Mouse (Mus musculus) lung, embryonic 14.5 days (tissue): Measurements from ENCODE around the gene F8. TPM values are rescaled to one million over a fixed set of nuclear protein-coding genes. Genes with fewer than 3 reads are reported as not detected.
A peak's percentile ranks its signal among the peaks of the same experiment; 100 is the strongest.
"Not testable (repeated sequence)": the region's sequence is repeated elsewhere in the genome, so short reads cannot be mapped to it uniquely, and the experiment has no call there.

Source experiments
- ATAC-seq: fragments of 200-750 bp; cut with Nextera tagmentation; 2 replicates; pipeline ENCODE4 v1.8.0; 2017; ENCODE audit warnings: mild to moderate bottlenecking, moderate TSS enrichment, moderate library complexity; ENCODE audit not compliant: insufficient read depth
- DNase-seq: peaks from one replicate; pipeline ENCODE4 v3.0.0-alpha.2; 2015
- H3K27ac ChIP-seq: fragments of 300-500 bp; sonication (generic); 2 replicates; pipeline ENCODE4 v1.5.1; 2014; ENCODE audit warnings: low read depth, mild to moderate bottlenecking, moderate library complexity
- H3K27me3 ChIP-seq: fragments of 300-500 bp; sonication (generic); 2 replicates; pipeline ENCODE4 v1.6.1; 2014; ENCODE audit warnings: low read length, control low read depth; ENCODE audit not compliant: insufficient read depth
- H3K36me3 ChIP-seq: fragments of 300-500 bp; sonication (generic); 2 replicates; pipeline ENCODE4 v1.6.1; 2014; ENCODE audit warnings: control low read depth; ENCODE audit not compliant: insufficient read depth
- H3K4me1 ChIP-seq: fragments of 300-500 bp; sonication (generic); 2 replicates; pipeline ENCODE4 v1.6.1; 2014; ENCODE audit warnings: antibody characterized with exemption, control low read depth; ENCODE audit not compliant: insufficient read depth
- H3K4me2 ChIP-seq: fragments of 300-500 bp; sonication (generic); 2 replicates; pipeline ENCODE4 v1.6.1; 2014; ENCODE audit warnings: mild to moderate bottlenecking
- H3K4me3 ChIP-seq: fragments of 300-500 bp; sonication (generic); 2 replicates; pipeline ENCODE4 v1.5.1; 2014; ENCODE audit warnings: low read depth, low read length
- H3K9ac ChIP-seq: fragments of 300-500 bp; sonication (generic); 2 replicates; pipeline ENCODE4 v1.6.1; 2014
- H3K9me3 ChIP-seq: fragments of 300-500 bp; sonication (generic); 2 replicates; pipeline ENCODE4 v1.6.1; 2016; ENCODE audit warnings: low read depth, low read length, control low read depth
- CTCF ChIP-seq: IDR thresholded peaks from 2 replicates; pipeline ENCODE4 v1.5.1; 2016; ENCODE audit warnings: antibody characterized with exemption, low read depth
- WGBS: fragments of 180-500 bp; shearing (Covaris S2); extraction: QIAGEN DNeasy Blood & Tissue Kit; methylation state at CpG from one replicate; pipeline ENCODE4 v1.1.7; 2014; 5-methylcytosine and 5-hydroxymethylcytosine counted together
- polyA plus RNA-seq: library from polyadenylated mRNA; unstranded; fragments of >200 nt; fragmentation: Nextera tagmentation; extraction: Ambion mirVana; gene quantifications from 2 replicates; pipeline ENCODE4 v1.2.1, GENCODE M21; 2014

F8 gene
- polyA plus RNA-seq, 1 experiment from 2014 or later: 2.1 TPM

DNA sequence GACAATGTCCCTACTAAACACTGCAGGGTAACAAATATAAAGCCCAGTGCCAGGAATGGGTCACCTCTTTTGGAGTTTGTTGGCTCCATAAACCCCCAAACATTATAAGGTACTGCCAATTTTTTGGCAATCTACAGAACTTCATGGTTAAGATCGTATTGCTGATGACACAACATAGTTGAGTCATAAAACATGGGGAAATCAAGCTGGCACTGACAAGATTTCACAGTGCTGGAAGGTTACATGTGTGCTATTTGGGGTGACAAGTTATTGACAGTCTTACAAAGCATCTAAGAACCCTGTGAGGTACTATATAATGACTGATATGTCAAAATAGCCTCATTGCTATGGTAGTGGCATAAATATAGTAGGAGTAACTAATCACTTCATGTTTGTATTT lies 1.2 kb downstream of the F8 start:
- no peak overlapping the region for H3K4me3 ChIP-seq
- ATAC-seq: no peak
- H3K9ac ChIP-seq: no peak overlapping the region
- TF ChIP-seq CTCF: no peak
- no peaks in the 10 kb centered on the region for H3K4me1 ChIP-seq
- WGBS: 80% methylated on average over 1 of the region's 1 CpGs
- no peak overlapping the region; the same call in 1 of the 2 replicates for H3K4me2 ChIP-seq
- no peak overlapping the region for H3K27ac ChIP-seq
- no peaks in the 10 kb centered on the region for H3K9me3 ChIP-seq
- H3K36me3 ChIP-seq: no peaks in the 10 kb centered on the region
- no peaks in the 10 kb centered on the region for H3K27me3 ChIP-seq
- no peak for DNase-seq

DNA sequence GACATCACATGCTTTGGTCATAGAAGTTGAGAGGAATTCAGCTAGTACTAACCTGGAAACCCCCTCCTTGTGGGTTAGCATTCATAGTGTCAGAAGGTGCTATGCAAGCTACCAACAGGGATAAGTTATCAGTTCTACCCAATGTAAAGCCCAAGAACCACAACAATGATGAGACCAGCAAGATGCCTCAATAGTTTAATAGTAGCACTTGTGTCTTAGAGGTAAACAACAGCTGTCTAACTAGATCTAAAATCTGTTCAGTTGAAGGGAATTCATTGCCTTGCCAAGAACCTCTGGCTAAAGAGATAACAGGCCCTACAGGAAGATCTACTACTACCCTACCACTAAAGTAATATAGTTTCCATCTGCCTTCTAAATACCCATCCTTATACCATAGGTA lies 5.6 kb downstream of the F8 start:
- Histone ChIP-seq H3K27ac (no peak overlapping the region), H3K9me3 (no peaks in the 10 kb centered on the region), H3K9ac (no peak overlapping the region), H3K36me3 (no peaks in the 10 kb centered on the region), H3K27me3 (no peaks in the 10 kb centered on the region), H3K4me2 (no peak overlapping the region), H3K4me1 (no peaks in the 10 kb centered on the region), H3K4me3 (no peak overlapping the region)
- no peak for TF ChIP-seq CTCF
- DNase-seq (no peak), ATAC-seq (no peak)

DNA sequence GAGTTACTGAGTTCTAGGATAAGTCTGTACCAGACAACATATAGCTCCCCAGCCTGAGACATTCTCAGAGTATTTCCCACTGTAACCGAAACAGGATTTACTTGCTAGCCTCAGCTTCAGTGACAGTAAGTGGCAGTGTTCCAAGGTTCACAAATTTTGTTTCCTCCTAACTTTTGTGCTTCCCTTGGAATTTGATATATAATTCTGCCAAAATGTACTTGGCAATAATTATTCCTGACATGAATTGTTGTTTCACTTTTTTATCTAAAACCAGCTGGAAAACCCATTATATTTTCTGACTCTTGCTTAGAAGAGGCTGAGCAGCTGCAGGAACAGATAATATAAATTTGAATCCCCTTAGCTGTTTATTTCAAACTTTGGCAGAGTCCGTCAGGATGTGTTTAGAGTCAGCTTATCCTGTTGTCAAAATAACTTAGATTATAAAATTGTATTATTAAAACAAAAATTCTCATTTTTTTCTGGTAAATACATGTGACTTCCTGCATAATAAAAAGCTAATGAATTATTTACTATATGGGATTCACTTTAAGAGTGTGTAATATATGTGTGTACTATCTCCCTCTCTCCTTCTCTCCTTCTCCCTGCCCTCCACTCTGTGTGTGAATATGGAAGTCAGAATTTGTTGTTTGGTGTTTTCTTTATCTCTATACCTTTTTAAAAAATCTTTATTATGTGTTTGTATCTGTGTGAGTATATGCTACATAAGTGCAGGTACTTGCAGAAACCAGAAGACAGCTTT lies 9.6 kb downstream of the F8 start:
- DNase-seq (peak; percentile 92), ATAC-seq (peak; percentile 89)
- H3K4me2 ChIP-seq: no peak overlapping the region
- WGBS: 39% methylated on average over 2 of the region's 2 CpGs
- H3K36me3 ChIP-seq: no peaks in the 10 kb centered on the region
- TF ChIP-seq CTCF: no peak
- no peaks in the 10 kb centered on the region for H3K9me3 ChIP-seq
- H3K27me3 ChIP-seq: no peaks in the 10 kb centered on the region
- no peaks in the 10 kb centered on the region for H3K4me1 ChIP-seq
- H3K4me3 ChIP-seq: no peak overlapping the region
- peak overlapping the region; percentile 58; the same call in 1 of the 2 replicates for H3K27ac ChIP-seq
- H3K9ac ChIP-seq: no peak overlapping the region

DNA sequence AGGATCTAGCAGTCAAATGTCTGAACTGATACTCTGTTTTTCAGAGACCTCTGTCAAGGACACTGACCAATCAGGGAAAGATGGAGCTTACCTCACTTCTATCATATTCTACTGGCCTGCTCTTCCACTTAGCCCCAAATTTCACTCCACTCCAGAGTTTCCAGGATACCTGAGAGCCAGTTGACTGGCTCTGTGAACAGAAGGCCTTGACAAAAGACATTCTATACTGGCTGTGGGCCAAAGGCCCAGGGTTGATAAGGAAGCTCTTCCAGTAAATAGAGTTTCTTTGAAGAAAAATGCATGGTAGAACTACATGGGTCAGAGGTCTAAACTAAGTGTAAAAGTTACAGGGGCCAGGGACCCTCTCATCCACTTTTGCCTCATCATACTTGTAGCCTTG lies 12.2 kb downstream of the F8 start:
- TF ChIP-seq CTCF: no peak
- Histone ChIP-seq H3K4me2 (no peak overlapping the region), H3K27ac (no peak overlapping the region), H3K27me3 (no peaks in the 10 kb centered on the region), H3K4me1 (no peaks in the 10 kb centered on the region), H3K4me3 (no peak overlapping the region), H3K9me3 (no peaks in the 10 kb centered on the region), H3K36me3 (no peaks in the 10 kb centered on the region), H3K9ac (no peak overlapping the region)
- ATAC-seq: no peak
- peak; percentile 69 for DNase-seq

DNA sequence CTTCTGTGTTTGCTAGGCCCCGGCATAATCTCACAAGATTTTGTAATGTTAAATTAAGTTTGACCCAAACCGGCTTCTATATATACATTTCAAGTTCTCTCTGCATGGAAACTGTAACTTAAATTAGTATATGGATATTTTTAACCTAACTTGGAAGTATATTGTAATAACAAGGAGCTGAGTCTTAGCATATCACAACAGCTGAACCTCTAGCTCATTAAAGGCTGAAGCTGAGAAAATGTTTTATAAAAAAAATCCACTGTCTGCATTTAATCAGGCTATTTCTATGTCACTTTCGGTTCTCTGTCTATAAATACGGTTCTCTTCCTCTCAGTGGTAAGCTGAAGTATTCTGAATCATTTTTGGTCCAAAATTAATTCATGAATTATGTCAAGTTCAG lies 58.9 kb downstream of the F8 start:
- TF ChIP-seq CTCF: no peak
- no peak overlapping the region for H3K9ac ChIP-seq
- 86% methylated on average over 4 of the region's 4 CpGs for WGBS

DNA sequence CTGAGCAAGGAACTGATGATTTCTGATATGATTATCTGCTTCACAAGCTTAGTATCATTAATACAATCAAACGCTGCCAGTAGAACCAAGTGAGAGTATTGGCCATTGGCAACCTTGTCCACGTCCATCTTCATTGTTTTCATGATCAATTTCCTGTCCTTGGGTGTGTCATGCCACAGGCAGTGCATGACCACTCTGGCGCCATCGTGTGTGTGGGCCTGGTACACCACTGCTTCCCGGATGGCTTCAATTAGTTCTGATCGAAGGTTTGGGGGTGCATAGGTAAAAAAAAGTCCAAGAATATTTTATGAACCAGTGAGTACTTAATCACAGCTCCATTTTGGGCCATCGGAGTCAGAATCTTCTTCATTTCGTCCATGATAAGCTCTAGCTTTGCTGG lies 110.7 kb downstream of the F8 start:
- ATAC-seq (no peak), DNase-seq (no peak)
- H3K9me3 ChIP-seq: no peaks in the 10 kb centered on the region
- TF ChIP-seq CTCF: peak; percentile 9; the same call in 1 of the 2 replicates
- H3K4me1 ChIP-seq: no peaks in the 10 kb centered on the region
- H3K36me3 ChIP-seq: no peaks in the 10 kb centered on the region
- no peak overlapping the region for H3K4me3 ChIP-seq
- no peaks in the 10 kb centered on the region for H3K27me3 ChIP-seq
- no peak overlapping the region for H3K9ac ChIP-seq
- 67% methylated on average over 8 of the region's 8 CpGs for WGBS
- H3K4me2 ChIP-seq: no peak overlapping the region
- no peak overlapping the region for H3K27ac ChIP-seq

More for the DNA sequence above, 58.9 kb downstream of the F8 start:
- ATAC-seq (no peak), DNase-seq (no peak)
- Histone ChIP-seq H3K27ac (no peak overlapping the region), H3K36me3 (no peaks in the 10 kb centered on the region), H3K4me3 (no peak overlapping the region), H3K9me3 (no peaks in the 10 kb centered on the region), H3K27me3 (no peaks in the 10 kb centered on the region), H3K4me2 (no peak overlapping the region), H3K4me1 (no peaks in the 10 kb centered on the region)

DNA sequence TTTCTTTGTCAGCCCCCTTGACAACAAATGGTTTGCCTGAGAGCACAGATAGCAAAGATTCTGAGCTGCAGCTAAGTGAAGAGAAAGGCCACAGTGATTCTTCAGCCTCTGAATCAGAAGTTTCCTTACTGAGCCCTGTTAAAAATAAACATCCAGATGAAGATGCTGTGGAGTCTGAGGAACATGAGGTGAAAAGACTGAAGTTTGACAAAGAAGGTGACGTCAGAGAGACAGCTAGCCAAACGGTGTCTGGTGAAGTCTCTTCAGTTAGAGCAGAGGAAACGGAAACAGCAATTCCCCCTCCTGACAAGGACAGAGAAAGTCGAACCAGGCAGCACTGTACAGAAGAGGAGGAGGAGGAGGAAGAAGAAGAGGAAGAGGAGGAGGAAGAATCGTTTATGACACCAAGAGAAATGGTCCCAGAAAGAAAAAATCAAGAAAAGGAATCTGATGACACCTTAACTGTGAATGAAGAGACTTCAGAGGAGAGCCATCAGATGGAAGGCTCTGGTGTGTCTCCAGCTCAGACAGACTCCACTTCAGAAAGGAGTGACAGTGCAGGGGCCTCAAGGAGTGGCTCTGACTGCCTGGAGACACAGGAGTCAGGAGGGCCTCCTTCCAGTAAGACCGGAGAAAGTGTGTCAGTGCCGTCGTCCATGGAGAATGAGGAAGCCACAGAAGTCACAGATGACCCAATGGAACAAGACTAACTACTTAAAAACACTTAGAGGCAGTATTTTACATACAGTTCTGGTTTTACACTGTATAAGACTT lies 148.6 kb downstream of the F8 start:
- not testable (repeated sequence) for H3K4me2 ChIP-seq, H3K4me1 ChIP-seq, H3K36me3 ChIP-seq, H3K27ac ChIP-seq, ATAC-seq, H3K9ac ChIP-seq, H3K27me3 ChIP-seq, DNase-seq, H3K9me3 ChIP-seq, H3K4me3 ChIP-seq
- WGBS: 35% methylated on average over 8 of the region's 8 CpGs
